Mouse (Mus musculus) olfactory bulb, adult 2 months (tissue): Measurements from ENCODE around the gene Cnbp. TPM values are rescaled to one million over a fixed set of nuclear protein-coding genes. Genes with fewer than 3 reads are reported as not detected.

ENCODE experiments used
- H3K27ac ChIP-seq: fragments of 200-500 bp; 2 replicates; pipeline ENCODE4 v1.5.1; 2012; ENCODE audit warnings: low read depth, low read length; ENCODE audit not compliant: insufficient read depth
- H3K4me1 ChIP-seq: fragments of 200-500 bp; 2 replicates; pipeline ENCODE4 v1.6.1; 2012; ENCODE audit warnings: low read length; ENCODE audit not compliant: control insufficient read depth, insufficient read depth
- H3K4me3 ChIP-seq: fragments of 200-500 bp; 2 replicates; pipeline ENCODE4 v1.5.1; 2012; ENCODE audit warnings: mild to moderate bottlenecking, low read depth, low read length, moderate library complexity; ENCODE audit not compliant: insufficient read depth
- CTCF ChIP-seq: fragments of 200-500 bp; IDR thresholded peaks from 2 replicates; pipeline ENCODE4 v1.5.1; 2012; ENCODE audit warnings: low read depth, mild to moderate bottlenecking, low read length, moderate library complexity; ENCODE audit not compliant: insufficient read depth
- POLR2A ChIP-seq: fragments of 200-500 bp; IDR thresholded peaks from 2 replicates; pipeline ENCODE4 v1.6.1; 2012; ENCODE audit warnings: mild to moderate bottlenecking, low read depth, low read length, moderate library complexity; ENCODE audit not compliant: insufficient read depth
- WGBS: fragments of 180-500 bp; shearing (Covaris S2); methylation state at CpG from one replicate; pipeline ENCODE4 v1.1.7; 2018; 5-methylcytosine and 5-hydroxymethylcytosine counted together
- polyA plus RNA-seq: library from polyadenylated mRNA; stranded (reverse); fragments of >200 nt; gene quantifications from 2 replicates; pipeline ENCODE4 v1.2.4, GENCODE M21; 2012; ENCODE audit warnings: low replicate concordance; ENCODE audit not compliant: missing spikeins, insufficient read depth, insufficient read length

The Cnbp gene
- polyA plus RNA-seq, 1 experiment, result 294 TPM

- Histone ChIP-seq H3K4me3 (no peak overlapping the region), H3K4me1 (peaks cover 3% of the 10 kb centered on the region; the same call in 1 of the 2 replicates), H3K27ac (peak overlapping the region; percentile 93)
- TF ChIP-seq POLR2A (no peak), CTCF (no peak)
- WGBS, result 13% methylated on average over 1 of the region's 1 CpGs
Observed at GRCm38 (mm10) chr6:87857071-87857470, 6.2 kb upstream of the Cnbp start.

GRCm38 (mm10) chr6:87853446-87853845, 2.5 kb upstream of the Cnbp start:
- Histone ChIP-seq H3K4me3 (no peak overlapping the region), H3K4me1 (peaks cover 3% of the 10 kb centered on the region; the same call in 1 of the 2 replicates), H3K27ac (no peak overlapping the region)
- TF ChIP-seq CTCF, result no peak
- TF ChIP-seq POLR2A, result no peak
- WGBS, result 86% methylated on average over 4 of the region's 4 CpGs

GRCm38 (mm10) chr6:87851871-87852270, 965 bp upstream of the Cnbp start:
- H3K4me1 ChIP-seq, result no peaks in the 10 kb centered on the region
- no peak overlapping the region for H3K4me3 ChIP-seq
- H3K27ac ChIP-seq, result no peak overlapping the region
- WGBS, result 90% methylated on average over 6 of the region's 6 CpGs
- no peak for TF ChIP-seq POLR2A
- TF ChIP-seq CTCF, result no peak

- TF ChIP-seq CTCF, result no peak
- TF ChIP-seq POLR2A, result no peak
- under 1% methylated on average over 73 of the region's 73 CpGs for WGBS
Observed at GRCm38 (mm10) chr6:87850155-87850899, 579 bp downstream of the Cnbp start.

GRCm38 (mm10) chr6:87849780-87850154, 1.1 kb downstream of the Cnbp start:
- H3K27ac ChIP-seq, result no peak overlapping the region
- H3K4me1 ChIP-seq, result no peaks in the 10 kb centered on the region
- under 1% methylated on average over 8 of the region's 8 CpGs for WGBS
- TF ChIP-seq CTCF, result no peak
- no peak for TF ChIP-seq POLR2A
- H3K4me3 ChIP-seq, result peak overlapping the region; percentile 69

More at GRCm38 (mm10) chr6:87850155-87850899, 579 bp downstream of the Cnbp start:
- Histone ChIP-seq H3K27ac (peak overlapping the region; percentile 80), H3K4me3 (peak overlapping the region; percentile 69), H3K4me1 (no peaks in the 10 kb centered on the region)

- 63% methylated on average over 1 of the region's 1 CpGs for WGBS
- TF ChIP-seq CTCF (no peak), POLR2A (no peak)
- Histone ChIP-seq H3K27ac (no peak overlapping the region), H3K4me3 (no peak overlapping the region), H3K4me1 (no peaks in the 10 kb centered on the region)
Observed at GRCm38 (mm10) chr6:87846813-87847212, 4.1 kb downstream of the Cnbp start.

- WGBS, result 81% methylated on average over 13 of the region's 13 CpGs
- no peak overlapping the region for H3K4me3 ChIP-seq
- no peak overlapping the region for H3K27ac ChIP-seq
- no peaks in the 10 kb centered on the region for H3K4me1 ChIP-seq
- TF ChIP-seq CTCF (no peak), POLR2A (no peak)
Observed at GRCm38 (mm10) chr6:87845031-87845695, 5.7 kb downstream of the Cnbp start.

- TF ChIP-seq POLR2A, result no peak
- TF ChIP-seq CTCF, result no peak
- WGBS, result 6% methylated on average over 1 of the region's 1 CpGs
- H3K4me3 ChIP-seq, result no peak overlapping the region
- H3K4me1 ChIP-seq, result no peaks in the 10 kb centered on the region
- H3K27ac ChIP-seq, result no peak overlapping the region
Observed at GRCm38 (mm10) chr6:87842254-87842653, 8.7 kb downstream of the Cnbp start.

- no peak overlapping the region for H3K4me3 ChIP-seq
- no peak for TF ChIP-seq POLR2A
- no peak for TF ChIP-seq CTCF
- H3K27ac ChIP-seq, result no peak overlapping the region
- no peaks in the 10 kb centered on the region for H3K4me1 ChIP-seq
- WGBS, result 79% methylated on average over 8 of the region's 8 CpGs
Observed at GRCm38 (mm10) chr6:87841635-87842034, 9.3 kb downstream of the Cnbp start.
